Mouse (Mus musculus) lung, adult 18-20 months (tissue): ENCODE results near the gene B3galt2.
"Not testable (repeated sequence)": the region's sequence is repeated elsewhere in the genome, so short reads cannot be mapped to it uniquely, and the experiment has no call there.

Source experiments
- DNase-seq, 2 experiments: peaks; one replicate each; pipeline ENCODE4 v3.0.0; 2022; ENCODE audit warnings: mixed read lengths in 2 of 2

The B3galt2 gene

GRCm38 (mm10) chr1:143640650-143641407 lies at the start of gene B3galt2:
Gene B3galt2 (plus strand): TSS chr1:143640664.
- no peak for DNase-seq

- no peak for DNase-seq
These were observed 43.6 kb upstream of the B3galt2 start for GRCm38 (mm10) chr1:143596864-143597263.

GRCm38 (mm10) chr1:143608911-143609310 lies 31.6 kb upstream of the B3galt2 start:
- DNase-seq, result no peak

GRCm38 (mm10) chr1:143612901-143613300 lies 27.6 kb upstream of the B3galt2 start:
- no peak for DNase-seq

GRCm38 (mm10) chr1:143619760-143620159 lies 20.7 kb upstream of the B3galt2 start:
- DNase-seq, result no peak

DNA sequence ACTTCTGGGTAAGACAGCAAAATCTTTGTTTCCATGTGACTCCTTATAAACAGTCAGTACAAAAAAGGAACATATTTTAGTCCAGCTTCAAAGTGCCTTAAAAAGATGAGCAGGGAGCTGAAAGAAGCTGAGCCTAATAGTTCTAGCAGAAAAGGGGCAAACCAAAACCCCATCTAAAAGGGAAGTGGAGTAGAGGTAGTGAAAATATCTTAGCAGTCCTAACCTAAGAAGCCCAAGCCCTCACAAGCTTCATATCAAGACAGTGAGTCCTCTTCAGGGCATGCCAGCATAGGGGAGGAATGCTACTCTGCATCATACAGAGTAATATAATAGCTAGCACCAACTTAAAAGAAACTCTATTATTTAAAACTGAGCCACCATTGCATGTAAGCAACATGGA lies 18.5 kb upstream of the B3galt2 start:
- no peak for DNase-seq

DNA sequence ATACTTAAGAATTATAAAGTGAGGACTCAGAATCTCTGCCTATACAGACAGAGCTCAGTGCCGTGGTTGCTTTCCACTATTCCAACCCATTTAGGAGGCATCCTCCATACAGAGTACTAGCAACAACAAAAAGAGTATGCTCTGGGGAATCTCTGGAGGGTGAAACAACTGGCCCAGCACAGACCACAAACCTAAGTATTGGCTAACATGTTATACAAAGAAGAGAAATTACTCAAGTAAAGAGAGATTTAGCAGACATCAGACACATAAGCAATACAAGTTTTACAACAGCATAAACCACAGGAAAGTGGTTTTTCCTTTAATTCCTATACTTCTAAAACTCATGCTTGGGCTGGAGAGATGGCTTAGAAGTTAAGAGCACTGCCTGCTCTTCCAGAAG lies 17.8 kb upstream of the B3galt2 start:
- DNase-seq, result no peak

GRCm38 (mm10) chr1:143631337-143631736 lies 9.1 kb upstream of the B3galt2 start:
- no peak for DNase-seq

- no peak for DNase-seq
These were observed 8.1 kb upstream of the B3galt2 start for GRCm38 (mm10) chr1:143632361-143632760.

- DNase-seq, result no peak
These were observed 7.4 kb upstream of the B3galt2 start for GRCm38 (mm10) chr1:143632854-143633587.

DNA sequence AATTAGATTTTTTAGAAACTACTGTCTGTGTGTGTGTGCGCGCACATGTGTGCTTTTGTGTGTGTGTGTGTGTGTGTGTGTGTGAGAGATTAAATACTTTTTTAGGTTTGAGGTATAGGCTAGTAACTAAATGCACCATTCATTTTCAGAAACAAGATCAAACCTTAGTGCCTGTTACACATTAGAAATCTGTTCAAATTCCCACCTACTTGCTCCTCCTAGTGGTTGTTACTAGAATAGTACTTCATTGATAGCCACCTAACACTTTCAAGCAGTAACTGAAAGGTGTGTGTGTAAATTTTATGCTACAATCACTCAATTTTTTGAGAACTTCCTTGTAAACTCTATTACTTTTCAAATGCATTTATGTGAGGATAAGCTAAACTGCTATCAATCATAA lies 3.8 kb downstream of the B3galt2 start:
- DNase-seq, result no peak

DNA sequence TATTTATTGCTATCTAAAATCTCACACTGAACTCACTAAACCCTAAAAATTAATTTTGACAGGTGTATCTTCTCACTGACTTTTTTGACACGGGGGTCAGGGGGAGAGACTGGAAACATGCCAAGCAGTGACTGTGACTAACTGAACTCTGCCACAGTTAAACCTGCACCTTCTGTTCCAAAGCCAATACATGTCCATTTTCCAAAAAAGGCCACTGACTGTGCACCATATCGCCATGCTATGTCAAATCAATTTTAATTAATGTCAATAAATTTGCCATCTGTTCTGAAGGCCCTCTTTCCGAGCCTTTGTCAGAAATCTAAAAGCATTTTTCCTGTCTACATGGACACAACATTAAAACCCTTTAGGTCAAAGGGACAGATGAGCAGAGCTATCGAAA lies 4.9 kb downstream of the B3galt2 start:
- DNase-seq, result no peak

DNA sequence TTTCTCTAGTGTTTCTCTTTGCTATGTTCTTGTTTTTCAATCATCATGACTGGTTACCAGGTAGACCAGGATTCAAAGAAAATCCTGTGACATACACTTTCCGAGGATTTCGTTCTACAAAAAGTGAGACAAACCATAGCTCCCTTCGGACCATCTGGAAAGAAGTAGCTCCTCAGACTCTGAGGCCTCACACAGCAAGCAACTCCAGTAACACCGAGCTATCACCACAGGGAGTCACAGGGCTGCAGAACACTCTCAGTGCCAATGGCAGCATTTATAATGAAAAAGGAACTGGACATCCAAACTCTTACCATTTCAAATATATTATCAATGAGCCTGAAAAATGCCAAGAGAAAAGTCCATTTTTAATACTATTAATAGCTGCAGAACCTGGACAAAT lies 5.8 kb downstream of the B3galt2 start:
- no peak for DNase-seq

- no peak for DNase-seq
These were observed 9.9 kb downstream of the B3galt2 start for GRCm38 (mm10) chr1:143650317-143650716.

GRCm38 (mm10) chr1:143653646-143654045 lies 13.2 kb downstream of the B3galt2 start:
- DNase-seq, result no peak

DNA sequence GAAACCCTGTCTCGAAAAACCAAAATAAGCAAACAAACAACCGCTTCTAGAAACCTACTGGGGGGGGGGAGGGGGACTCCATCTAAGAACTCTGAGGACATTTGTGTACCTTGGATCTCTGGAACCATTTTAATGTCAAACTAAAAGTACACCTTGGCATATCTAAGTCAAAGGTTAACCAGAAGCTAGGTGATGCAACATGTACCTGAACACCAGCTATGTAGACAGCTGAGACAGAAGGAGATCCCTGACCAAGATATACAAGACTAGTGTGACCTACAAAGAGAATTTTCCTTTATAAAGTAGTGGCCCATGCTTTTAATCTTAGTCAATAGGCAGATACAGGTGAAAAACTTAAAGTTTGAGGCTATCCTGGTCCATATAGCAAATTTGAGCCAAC lies 22.7 kb downstream of the B3galt2 start:
- DNase-seq, result no peak

GRCm38 (mm10) chr1:143664786-143665185 lies 24.3 kb downstream of the B3galt2 start:
- DNase-seq, result not testable (repeated sequence)

- DNase-seq, result no peak
These were observed 35.4 kb downstream of the B3galt2 start for GRCm38 (mm10) chr1:143675734-143676361.

DNA sequence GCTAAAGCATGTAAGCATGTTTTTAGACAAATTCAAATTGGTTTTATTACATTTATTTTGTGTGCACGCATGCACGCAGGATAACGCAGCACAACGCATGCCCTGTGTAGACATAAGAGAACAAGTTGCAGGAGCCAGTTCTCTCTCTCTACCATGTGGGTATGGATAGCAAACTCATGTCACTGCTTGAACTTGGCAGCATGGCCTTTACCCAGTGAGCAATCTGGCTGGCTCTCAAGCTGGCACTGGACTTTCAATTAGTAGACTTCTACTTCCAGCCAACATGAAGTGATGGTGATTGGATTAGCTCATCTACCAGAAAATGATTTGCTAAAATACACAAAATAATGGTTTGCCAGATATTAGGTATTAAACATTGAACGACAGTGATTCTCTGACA lies 40.6 kb downstream of the B3galt2 start:
- DNase-seq, result no peak

GRCm38 (mm10) chr1:143684849-143685248 lies 44.4 kb downstream of the B3galt2 start:
- no peak for DNase-seq

- no peak for DNase-seq
These were observed 61.3 kb downstream of the B3galt2 start for GRCm38 (mm10) chr1:143701736-143702135.

GRCm38 (mm10) chr1:143702141-143702740 lies 61.8 kb downstream of the B3galt2 start:
- peak in 1 of 2 experiments; percentile 41 for DNase-seq

- DNase-seq, result peak; percentile 92 to 93
These were observed 62.3 kb downstream of the B3galt2 start, which contains the start of gene Cdc73 for GRCm38 (mm10) chr1:143702741-143703262. Gene Cdc73 (minus strand): TSS chr1:143702893.
